Mouse (Mus musculus) Patski (cell line): ENCODE results near the gene Pigk. TPM values are rescaled to one million over a fixed set of nuclear protein-coding genes. Genes with fewer than 3 reads are reported as not detected.

ENCODE experiments used
- ATAC-seq: fragments of 100-300 bp; one replicate; pipeline ENCODE4 v1.8.0; 2021
- CTCF ChIA-PET: fragments of 350-600 bp; sonication (Branson Sonifier 250); formaldehyde crosslinking; loops from one replicate; lab custom pipeline; 2022; ENCODE audit warnings: inconsistent platforms; lab: Charles Lee
- POLR2A ChIA-PET: fragments of 350-600 bp; sonication (Branson Sonifier 250); formaldehyde crosslinking; loops from one replicate; lab custom pipeline; 2022; ENCODE audit warnings: antibody characterized with exemption, inconsistent platforms; lab: Charles Lee
- DNase-seq: peaks from one replicate; pipeline ENCODE4 v3.0.0-alpha.2; 2011; ENCODE audit warnings: low read depth, low spot score
- H3K27me3 ChIP-seq: fragments of 371-371 bp; one replicate; pipeline ENCODE4 v1.5.1; 2021
- CTCF ChIP-seq: fragments of 100-300 bp; IDR thresholded peaks from one replicate; pipeline ENCODE4 v1.5.1; 2021
- in situ Hi-C: fragments of 300-500 bp; cut with MboI; formaldehyde crosslinking; loops from 3 replicates; pipeline ENCODE4 v1.11.1; 2018; ENCODE audit warnings: low pct_unique_long_range_greater_than_20kb, mixed read lengths
- polyA plus RNA-seq: library from polyadenylated mRNA; unstranded; gene quantifications from one replicate; pipeline ENCODE4 v1.2.3, GENCODE M21; 2021

Pigk gene
- polyA plus RNA-seq, 1 experiment from 2014 or later = 103 TPM

DNA sequence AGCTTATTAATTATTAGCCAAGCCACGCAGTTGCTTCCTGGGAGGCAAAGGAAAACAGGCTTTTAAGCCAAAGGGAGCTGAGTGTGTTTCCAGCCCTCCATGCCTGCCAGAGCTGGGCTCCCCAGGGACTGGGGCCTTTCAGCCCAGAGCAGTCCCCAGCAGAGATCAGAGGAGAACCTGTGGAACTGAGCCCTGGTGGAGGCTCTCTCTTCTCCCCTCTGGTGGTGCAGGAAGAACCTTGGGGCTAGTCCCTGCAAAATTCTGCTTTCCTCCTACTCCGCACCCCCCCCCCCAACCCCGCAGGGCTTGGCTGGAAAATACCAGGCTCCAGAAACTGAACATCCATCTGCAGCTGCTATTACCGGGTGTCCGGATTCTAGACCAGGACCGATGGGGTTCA lies 266.5 kb downstream of the Pigk start:
- in situ Hi-C loops = loop anchor here (10.0 kb wide), 1 partner anchor 674 kb away; no protein-coding TSS in a partner anchor

GRCm38 (mm10) chr3:152980978-152981974 lies 267.4 kb downstream of the Pigk start:
- ChIA-PET POLR2A (no interaction called here), CTCF (interaction anchor here (1.1 to 1.8 kb wide), 7 partner anchors 9 to 649 kb away, joined by 3 to 7 read pairs (median 4); no protein-coding TSS in a partner anchor)
- TF ChIP-seq CTCF = no peak
- ATAC-seq = peak; percentile 60
- no peak for DNase-seq
- in situ Hi-C loops = loop anchor here (10.0 kb wide), 1 partner anchor 674 kb away; no protein-coding TSS in a partner anchor
- peaks cover 21% of the 10 kb centered on the region for H3K27me3 ChIP-seq

More for the DNA sequence above, 266.5 kb downstream of the Pigk start:
- TF ChIP-seq CTCF = no peak
- H3K27me3 ChIP-seq = peaks cover 21% of the 10 kb centered on the region
- ATAC-seq (peak; percentile 79), DNase-seq (peak; percentile 83)
- ChIA-PET POLR2A (interaction anchor here (0.7 to 0.9 kb wide), 2 partner anchors 9 to 42 kb away, joined by 3 to 4 read pairs; no protein-coding TSS in a partner anchor), CTCF (interaction anchor here (0.7 to 1.8 kb wide), 8 partner anchors 10 to 521 kb away, joined by 3 to 9 read pairs (median 4); no protein-coding TSS in a partner anchor)

- TF ChIP-seq CTCF = no peak
- in situ Hi-C loops = loop anchor here (10.0 kb wide), 1 partner anchor 673 kb away; no protein-coding TSS in a partner anchor
- ChIA-PET CTCF (interaction anchor here (1.2 to 1.8 kb wide), 2 partner anchors 198 to 649 kb away, joined by 3 to 5 read pairs; no protein-coding TSS in a partner anchor), POLR2A (interaction anchor here (0.5 kb wide), 1 partner anchor 541 kb away, joined by 7 read pairs; no protein-coding TSS in a partner anchor)
- DNase-seq = no peak
- H3K27me3 ChIP-seq = peaks cover 21% of the 10 kb centered on the region
- ATAC-seq = no peak
Observed at GRCm38 (mm10) chr3:152981988-152982387, 268.1 kb downstream of the Pigk start, which contains the start of gene St6galnac5. Gene St6galnac5 (minus strand): TSS chr3:152982246.

GRCm38 (mm10) chr3:152990787-152991186 lies 276.9 kb downstream of the Pigk start:
- DNase-seq (no peak), ATAC-seq (no peak)
- in situ Hi-C loops = no loop called here
- ChIA-PET CTCF (interaction anchor here (1.3 to 1.8 kb wide), 2 partner anchors 10 to 31 kb away, joined by 3 to 5 read pairs; no protein-coding TSS in a partner anchor), POLR2A (no interaction called here)
- TF ChIP-seq CTCF = no peak
- no peaks in the 10 kb centered on the region for H3K27me3 ChIP-seq

DNA sequence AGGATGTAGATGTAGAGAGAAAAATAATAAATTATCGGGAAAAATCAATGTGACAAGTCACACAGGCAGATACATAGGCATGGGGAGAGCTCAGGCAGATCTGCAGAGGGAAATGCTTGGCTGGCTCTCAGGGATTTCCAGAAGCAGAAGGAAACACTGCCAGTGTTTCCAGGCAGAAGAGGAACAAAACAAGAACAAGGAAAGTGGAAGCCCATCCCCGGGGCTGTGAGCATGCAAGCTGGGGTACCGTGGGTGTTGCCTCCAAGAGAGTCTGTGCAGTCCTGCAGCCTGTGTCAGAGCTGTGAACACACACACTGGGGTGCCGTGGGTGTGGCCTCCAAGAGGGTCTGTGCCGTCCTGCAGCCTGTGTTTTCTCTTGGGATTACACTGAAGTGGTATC lies 279.7 kb downstream of the Pigk start:
- no peak for ATAC-seq
- H3K27me3 ChIP-seq = no peaks in the 10 kb centered on the region
- CTCF ChIA-PET = no interaction called here
- POLR2A ChIA-PET = no interaction called here
- no peak for TF ChIP-seq CTCF
- in situ Hi-C loops = no loop called here
- no peak for DNase-seq

- no peaks in the 10 kb centered on the region for H3K27me3 ChIP-seq
- no peak for TF ChIP-seq CTCF
- DNase-seq (no peak), ATAC-seq (no peak)
- POLR2A ChIA-PET = no interaction called here
- in situ Hi-C loops = no loop called here
- CTCF ChIA-PET = interaction anchor here (1.1 to 1.4 kb wide), 3 partner anchors 14 to 83 kb away, joined by 3 read pairs; no protein-coding TSS in a partner anchor
Observed at GRCm38 (mm10) chr3:152998106-152998505, 284.2 kb downstream of the Pigk start.

GRCm38 (mm10) chr3:152998901-152999300 lies 285.0 kb downstream of the Pigk start:
- no peak for TF ChIP-seq CTCF
- in situ Hi-C loops = no loop called here
- H3K27me3 ChIP-seq = no peaks in the 10 kb centered on the region
- POLR2A ChIA-PET = no interaction called here
- CTCF ChIA-PET = no interaction called here
- no peak for DNase-seq
- no peak for ATAC-seq

DNA sequence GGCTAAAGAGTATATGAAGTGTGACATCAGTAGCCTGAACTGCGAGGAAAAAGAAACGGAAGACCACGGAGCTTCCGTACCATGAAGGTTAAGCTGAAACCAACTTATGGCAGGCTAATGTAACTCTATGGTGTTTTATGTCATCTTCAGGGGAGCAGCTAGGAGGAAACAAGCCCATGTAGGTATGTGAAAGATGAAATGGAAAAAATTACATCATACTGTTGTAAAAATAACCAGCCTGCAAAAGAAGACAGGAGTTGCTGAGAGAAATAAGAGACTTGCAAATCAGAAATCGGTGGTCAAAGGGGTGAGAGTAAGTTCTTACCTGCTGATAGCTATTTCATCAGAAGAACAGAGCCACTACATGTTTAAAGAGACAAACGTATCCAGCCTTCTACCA lies 293.0 kb downstream of the Pigk start:
- DNase-seq = no peak
- in situ Hi-C loops = no loop called here
- CTCF ChIA-PET = no interaction called here
- no peaks in the 10 kb centered on the region for H3K27me3 ChIP-seq
- TF ChIP-seq CTCF = no peak
- no peak for ATAC-seq
- POLR2A ChIA-PET = no interaction called here

DNA sequence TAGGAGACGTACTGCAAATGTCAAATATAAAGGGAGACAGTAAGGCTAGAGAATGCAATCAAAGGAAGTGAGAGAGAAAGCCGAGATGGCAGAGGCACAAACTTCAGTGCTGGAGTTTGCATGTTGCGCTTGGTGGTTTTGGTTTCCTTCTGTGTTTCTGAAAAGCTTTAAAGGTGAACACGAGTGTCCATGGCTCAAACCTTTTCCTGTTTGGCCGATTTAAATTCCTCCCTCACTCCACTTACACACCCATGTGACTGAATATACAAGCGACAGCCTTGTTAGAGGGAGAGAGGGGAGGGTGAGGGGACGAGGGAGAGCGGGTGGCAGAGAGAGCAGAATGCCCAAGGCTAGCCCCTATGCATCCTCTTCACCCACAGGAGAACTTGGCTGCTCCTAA lies 302.5 kb downstream of the Pigk start:
- in situ Hi-C loops = no loop called here
- peaks cover 2% of the 10 kb centered on the region for H3K27me3 ChIP-seq
- ChIA-PET CTCF (interaction anchor here (1.4 kb wide), 1 partner anchor 18 kb away, joined by 3 read pairs; no protein-coding TSS in a partner anchor), POLR2A (no interaction called here)
- no peak for TF ChIP-seq CTCF
- ATAC-seq (no peak), DNase-seq (no peak)

- ChIA-PET CTCF (no interaction called here), POLR2A (no interaction called here)
- no peak for TF ChIP-seq CTCF
- DNase-seq (no peak), ATAC-seq (no peak)
- peaks cover 2% of the 10 kb centered on the region for H3K27me3 ChIP-seq
- in situ Hi-C loops = no loop called here
Observed at GRCm38 (mm10) chr3:153018051-153018450, 304.2 kb downstream of the Pigk start.
